Mouse (Mus musculus) frontal cortex, adult 2 months (tissue): ENCODE data around the gene R3hdml. TPM values are rescaled to one million over a fixed set of nuclear protein-coding genes. Genes with fewer than 3 reads are reported as not detected.

ENCODE experiments used
- DNase-seq, 2 experiments: peaks; one replicate each; pipeline ENCODE4 v3.0.0; 2022; ENCODE audit warnings: low spot score in 1 of 2; ENCODE audit errors: extremely low spot score in 1 of 2
- polyA plus RNA-seq: library from polyadenylated mRNA; depleted of rRNA; stranded (reverse); fragments of >200 nt; gene quantifications from 2 replicates; pipeline ENCODE4 v1.2.3, GENCODE M21; 2012

R3hdml gene
- polyA plus RNA-seq, 1 experiment = 0.08 TPM

DNA sequence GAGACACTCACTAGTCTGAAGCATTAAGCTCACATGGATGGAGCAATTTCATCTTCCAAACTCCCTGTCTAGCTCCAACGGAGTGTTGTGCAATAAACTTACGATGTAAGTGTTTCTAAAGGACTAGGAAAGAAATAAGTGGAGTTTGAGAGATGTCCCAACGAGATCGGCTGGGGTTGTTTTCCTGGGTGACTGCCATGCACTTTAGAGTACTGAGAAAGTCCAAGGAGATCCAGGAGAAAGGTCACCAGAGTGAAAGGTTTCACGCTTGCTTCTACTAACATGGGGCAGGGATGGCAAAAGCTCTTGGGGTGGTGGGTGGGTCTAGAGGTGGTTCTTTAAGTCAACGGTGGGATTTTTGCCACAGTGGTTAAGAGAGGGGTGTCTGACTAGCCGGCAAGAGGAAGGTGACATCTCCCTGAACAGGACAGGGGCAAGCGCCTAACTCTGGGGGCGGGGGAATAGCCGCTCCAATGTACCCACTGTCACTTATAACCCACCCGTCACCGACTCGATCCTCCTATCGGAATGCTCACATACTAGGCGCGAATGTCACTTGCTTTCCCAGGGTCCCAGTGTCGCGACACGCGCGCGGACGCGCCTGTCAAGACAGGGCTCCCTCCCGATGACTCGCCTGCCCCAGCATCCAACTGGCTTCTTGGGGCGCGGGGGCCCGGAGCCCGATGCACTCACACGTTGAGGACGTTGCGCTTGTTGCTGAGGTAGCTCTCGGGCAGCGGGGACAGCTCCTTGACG lies 20.2 kb upstream of the R3hdml start:
- no peak for DNase-seq

DNA sequence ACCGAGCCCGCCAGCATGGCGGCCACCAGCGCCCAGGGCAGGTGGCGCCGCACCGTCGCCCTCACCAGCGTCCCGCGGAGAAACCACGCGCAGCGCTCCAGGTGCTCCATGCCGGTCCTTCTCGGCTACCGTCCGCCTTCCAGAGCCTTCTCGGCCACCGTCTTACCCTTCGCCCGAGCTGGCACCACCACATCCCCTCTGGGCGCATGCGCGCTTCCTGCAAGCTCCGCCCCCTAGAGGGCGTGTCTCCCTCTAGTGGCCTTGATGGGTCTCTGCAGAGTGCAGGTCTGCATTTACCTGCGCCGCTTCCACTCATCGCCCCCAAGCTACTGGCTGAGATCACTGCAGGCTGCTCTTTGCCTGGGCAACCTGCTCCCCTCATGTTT lies 19.7 kb upstream of the R3hdml start, which contains the start of gene Fitm2:
Fitm2 (minus strand) TSS at position 164 of the 386 bp plus-strand sequence.
- peak; percentile 88 to 99 for DNase-seq

DNA sequence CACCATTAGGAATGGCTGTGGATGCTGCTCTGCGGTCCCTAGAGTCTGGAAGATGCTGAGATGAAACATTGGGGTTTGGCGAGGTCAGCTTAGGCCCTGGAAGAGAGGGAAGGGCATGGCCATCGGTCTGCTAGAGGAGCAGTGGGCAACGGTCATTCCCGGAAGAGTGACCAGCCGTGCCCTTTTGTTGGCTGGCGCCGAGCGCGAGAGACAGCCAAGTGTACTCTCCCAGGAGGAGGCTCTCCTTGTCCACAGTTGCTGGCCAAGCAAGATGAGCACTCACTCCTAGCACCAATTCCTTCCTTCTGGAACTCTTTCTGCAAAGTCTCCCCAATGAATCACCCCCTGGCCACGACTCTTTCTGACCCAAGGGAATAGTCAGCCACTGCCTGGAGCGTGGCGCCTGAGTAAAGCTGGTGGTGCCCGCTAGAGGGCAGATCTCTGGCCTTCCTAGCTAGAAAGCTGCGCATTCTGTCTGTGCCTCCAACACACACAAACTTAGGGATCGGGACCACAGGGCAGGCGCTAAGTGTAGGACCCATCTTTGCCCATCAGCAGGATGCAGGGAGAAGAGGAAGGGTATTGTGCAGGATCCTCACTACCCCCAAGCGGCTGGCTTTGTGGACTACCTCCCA lies 11.8 kb upstream of the R3hdml start:
- no peak for DNase-seq

DNA sequence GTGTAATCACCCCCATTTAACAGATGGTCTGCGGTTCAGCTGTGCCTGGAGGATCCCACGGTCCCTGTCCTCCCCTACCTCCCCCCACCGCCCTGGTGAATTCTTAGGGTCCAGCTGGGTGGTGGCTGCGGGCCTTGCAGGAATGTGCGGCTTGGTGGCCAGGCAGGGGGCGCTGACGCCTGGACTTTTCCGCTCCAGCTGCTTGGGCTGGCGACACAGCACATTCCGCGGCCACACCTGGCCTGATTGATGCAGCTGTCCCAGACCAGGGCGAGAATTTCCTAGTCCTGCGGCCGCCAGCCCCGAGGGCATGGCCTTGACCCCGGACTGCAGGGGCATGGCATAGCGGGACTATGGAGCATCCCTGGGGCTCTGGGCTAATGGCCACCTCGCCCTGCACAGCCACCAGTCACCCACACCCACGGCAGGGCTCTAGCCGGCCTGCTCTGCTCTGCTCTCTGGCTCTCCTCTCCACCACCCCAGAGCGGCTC lies 10.5 kb upstream of the R3hdml start:
- no peak for DNase-seq

DNA sequence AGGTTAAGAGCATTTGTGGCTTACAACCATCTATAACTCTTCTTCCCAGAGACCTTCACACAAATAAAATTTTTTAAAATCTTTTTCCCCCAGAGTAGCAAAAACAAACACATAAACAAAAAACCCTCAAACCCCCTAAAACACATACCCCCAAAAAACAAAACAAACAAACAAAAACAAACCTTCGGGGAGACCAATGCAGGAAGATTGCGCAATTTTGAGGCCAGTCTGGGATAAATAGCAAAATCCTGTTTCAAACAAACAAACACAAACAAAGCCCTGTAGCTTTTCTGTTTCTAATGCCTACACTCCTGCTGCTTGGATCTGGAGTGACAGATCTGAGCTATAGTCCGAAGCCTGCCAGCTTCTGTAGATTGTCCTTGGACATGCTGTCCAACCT lies 4.8 kb upstream of the R3hdml start:
- DNase-seq = no peak

DNA sequence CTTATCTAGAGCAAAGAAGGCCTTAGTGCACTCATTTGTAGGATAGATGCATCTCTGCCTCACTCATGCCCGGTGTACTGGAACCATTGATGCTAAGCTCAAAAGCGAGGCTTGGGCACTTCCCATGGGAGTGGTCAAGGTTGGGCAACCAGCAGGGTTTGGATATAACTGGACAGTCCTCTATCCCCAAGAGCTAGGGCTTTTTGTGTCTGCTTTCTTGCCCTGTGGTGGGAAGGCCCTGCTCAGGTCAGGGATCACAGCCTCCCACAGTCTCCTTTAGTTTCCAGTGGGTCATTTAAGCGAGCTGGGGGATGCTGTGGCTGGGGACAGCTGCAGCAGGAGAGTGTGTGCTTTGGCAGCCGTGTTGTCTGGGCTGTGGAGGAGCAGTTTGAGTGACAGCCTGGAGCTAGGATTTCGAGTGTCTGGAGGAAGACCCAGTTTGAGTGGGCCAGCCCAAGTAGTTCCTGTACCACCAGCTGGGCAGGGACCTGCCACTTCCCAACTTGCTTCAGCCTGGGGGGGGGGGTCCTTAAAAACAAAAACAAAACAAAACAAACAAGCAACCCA lies 2.3 kb upstream of the R3hdml start:
- no peak for DNase-seq

DNA sequence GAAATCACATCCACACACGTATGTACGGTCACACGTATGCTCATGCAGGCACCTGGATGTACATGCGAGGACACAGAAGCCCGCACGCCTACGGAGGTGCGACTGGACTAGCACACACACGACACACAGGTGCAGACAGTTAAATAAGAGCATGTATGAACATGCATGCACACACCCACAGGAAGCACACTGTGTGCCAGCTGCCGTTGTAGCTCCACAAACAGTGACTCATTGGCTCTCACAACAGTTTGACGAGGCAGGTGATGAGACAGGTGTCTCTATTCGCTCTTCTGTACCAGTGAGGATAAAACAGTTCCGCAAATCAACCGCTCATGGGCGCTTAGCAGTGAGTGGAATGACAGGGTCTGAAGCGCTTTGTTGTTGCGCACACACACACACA lies 1.5 kb upstream of the R3hdml start:
- DNase-seq = no peak

DNA sequence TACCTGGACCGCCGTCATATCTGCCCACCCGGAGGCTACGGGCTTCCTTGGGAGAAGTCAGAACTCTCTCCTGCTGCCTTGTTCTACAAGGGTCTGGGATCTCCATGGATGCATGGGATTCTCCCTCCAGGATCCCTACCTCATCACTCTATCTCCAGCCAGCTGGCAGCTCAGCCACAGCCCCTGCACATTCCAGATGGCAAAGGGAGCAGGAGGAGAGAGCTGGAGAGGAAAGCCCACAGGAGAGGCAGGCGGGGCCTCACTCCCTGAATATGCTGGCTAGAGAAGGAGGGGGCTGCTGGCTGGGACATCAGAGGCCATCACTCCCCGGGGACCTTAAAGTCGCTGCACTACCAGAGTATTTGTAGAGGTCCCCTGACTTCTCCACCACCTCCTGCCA lies 767 bp upstream of the R3hdml start:
- peak in 1 of 2 experiments; percentile 10 for DNase-seq

DNA sequence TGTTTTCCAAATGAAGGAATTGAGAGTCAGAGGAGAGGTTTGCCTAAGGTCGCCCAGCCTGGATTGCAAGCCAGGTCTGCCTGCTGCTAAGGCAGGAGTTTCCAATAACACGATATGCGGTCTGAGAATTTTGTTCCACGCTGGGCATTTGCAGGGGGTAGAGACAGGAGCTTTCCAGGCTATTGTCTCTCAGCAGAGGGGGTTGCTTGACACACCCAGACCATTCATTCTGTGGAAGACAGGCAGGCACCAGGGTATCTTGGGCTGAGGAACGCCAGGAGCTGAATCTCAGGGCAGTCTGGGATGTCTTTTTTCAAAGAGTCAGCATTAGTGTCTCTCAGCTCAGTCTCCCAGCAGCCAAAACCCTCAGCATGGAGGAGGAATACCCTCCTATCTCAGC lies 913 bp downstream of the R3hdml start:
- no peak for DNase-seq

DNA sequence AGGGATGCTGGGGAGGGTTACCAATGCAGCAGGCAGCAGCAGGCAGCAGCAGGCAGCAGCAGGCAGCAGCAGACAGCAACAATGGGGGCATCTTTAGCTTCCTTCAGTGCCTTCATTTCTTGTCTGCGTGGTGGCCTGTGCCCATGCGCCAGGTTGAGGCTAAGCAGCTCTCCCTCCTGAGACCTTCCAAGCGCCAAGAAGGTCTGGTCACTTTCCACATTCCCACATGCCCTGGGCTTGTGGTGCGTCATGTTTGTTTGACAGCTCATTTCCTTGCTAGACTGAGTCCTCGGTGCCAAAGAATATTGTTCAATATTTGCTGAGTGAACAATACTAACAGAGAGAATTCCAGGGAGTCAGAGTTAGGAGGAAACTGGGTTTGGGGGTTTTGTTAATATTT lies 1.9 kb downstream of the R3hdml start:
- DNase-seq = no peak

DNA sequence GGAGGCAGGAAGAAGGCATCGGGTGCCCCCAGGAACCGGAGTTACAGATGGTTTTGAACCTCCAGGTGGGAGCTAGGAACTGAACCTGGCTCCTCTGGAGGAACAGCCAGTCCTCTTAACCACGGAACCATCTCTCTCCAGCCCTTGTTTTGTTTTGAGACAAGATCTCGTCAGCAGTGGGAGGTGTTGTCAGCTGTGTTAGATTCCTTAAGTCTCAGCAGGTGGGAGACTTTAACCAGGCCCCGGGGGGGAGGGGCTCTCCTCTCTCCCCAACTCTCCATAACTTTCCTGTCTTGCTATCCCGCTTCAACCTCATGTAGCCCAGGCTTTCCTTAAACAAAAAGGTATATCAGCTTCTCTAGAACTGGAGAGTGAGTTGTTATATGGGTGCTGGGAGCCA lies 2.3 kb downstream of the R3hdml start:
- no peak for DNase-seq

DNA sequence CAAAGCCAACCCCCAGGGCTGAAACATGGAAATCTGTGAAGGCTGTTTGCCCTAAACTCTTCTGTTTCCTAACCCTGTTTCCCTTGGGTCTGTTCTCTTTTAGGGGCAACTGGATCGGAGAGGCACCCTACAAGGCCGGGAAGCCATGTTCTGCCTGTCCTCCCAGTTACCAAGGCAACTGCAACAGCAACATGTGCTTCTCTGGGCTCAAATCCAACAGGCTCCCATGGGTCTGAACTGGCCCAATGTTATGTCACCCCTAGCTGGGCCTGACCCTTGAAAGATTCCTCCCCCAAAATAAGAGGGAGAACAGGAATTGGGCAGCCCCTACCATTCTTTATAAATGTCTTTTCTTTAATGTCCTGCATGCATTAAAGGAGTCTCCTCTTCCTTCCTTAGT lies 10.1 kb downstream of the R3hdml start:
- DNase-seq = no peak

DNA sequence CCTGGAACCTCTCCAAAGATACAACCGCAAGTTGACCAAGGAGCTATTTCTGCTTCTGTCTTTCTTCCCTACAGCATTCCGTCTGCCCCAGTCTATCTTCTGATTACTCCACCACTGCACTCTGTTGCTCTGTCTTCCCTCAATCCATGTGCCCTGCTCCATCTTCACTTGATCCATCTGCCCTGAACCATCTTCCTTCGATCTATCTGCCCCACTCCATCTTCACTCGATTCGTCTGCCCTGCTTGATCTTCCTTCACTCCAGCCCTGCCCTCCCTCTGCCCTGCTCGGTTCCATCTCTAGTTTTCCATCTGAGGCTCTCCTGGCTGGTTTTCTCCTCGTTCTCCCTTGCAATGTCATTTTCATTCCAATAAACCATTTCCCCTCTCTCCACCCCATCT lies 11.1 kb downstream of the R3hdml start:
- no peak for DNase-seq

DNA sequence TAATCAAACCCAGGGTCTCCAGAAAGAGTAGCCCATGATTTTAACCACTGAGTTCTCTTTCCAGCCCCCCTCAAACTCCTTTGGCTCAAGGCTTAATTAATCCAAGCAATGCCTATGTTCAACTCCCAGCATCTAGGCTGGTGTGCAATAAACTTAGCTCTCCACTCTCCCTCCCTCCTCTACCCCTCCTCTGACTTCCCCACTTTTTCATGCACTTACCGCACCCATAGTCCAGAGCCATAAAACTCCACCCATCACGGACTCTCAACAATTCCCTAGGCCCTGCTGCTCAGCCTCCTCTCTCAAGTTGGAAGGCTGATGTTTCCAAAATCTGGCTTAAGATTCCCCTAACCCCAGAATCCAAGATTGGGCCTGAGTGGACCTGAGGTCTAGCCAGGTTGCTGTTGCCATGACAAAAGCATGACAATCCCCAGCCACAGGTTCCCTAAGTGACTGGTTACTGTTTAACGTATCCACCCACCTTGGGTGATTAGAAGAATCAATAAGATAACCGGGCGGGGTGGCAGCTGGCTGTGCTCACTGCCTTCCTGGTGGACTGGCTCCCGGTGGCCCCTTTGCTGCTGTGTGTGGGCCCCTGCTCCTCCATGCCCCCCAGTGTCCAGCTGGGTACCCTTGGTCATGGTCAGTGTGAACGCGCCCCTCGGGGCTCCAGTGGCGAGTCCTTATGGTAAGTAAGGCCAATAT lies 14.3 kb downstream of the R3hdml start, which contains the start of gene Hnf4a:
Hnf4a (plus strand) TSS at position 509 of the 705 bp plus-strand sequence.
- no peak for DNase-seq

DNA sequence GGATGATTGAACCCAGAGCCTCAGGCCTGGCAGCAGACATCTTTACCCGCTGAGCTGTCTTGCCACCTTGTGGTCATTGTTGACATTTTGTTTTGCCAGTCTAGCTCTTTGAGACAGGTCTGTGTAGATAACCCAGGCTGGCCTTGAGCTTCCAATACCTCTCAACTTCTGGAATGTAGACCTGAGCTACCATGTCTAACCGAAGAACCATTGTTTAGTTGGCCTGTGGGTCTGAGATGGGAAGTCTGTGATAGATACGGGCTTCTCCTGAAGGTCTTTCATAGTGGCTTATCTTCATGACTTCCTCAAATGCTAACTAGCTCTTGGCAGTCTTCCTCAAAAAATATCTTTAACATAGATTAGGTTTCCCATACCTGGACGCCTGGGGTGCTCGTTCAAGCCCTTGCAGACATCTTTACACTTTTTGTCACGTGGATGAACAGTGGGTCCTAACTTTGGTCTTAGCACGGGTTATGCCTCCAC lies 33.7 kb downstream of the R3hdml start:
- no peak for DNase-seq

DNA sequence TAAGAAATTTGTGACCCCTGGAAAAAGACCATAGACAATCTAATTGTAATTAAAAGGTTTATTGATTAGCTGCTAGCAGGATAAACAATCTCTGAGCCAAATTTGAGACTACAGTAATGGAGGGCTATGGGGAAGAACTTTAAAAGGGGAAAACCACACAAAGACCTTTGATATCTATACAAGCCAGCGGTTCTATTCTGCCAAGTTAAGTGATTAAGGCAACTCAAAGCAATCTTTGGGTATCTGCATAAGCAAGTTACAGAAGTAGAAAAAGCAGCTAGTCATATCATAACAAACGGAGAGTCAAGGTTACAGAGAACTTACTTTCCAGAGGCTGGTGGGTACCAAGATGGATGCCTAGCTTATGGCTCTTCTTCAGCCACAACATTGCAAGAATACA lies 35.4 kb downstream of the R3hdml start:
- no peak for DNase-seq

DNA sequence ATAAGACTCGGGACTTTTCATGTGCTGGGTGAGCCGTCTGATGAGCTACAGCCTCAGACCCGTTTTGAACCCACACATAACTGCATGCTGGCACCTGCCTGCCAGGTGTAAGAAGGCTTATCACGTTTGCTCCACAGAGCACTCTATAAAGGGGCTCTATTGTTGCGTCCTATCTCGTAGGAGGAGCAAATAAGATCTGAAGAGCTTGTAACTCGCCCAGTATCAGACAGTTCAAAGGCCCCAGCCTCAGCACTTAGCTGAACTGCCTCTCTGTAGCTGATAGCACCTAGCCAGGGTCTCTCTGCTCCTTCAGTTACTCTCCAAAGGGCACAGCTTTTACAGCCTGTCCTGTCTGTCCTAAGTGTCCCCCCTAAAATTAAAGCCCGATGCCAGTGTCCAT lies 38.3 kb downstream of the R3hdml start:
- no peak for DNase-seq

DNA sequence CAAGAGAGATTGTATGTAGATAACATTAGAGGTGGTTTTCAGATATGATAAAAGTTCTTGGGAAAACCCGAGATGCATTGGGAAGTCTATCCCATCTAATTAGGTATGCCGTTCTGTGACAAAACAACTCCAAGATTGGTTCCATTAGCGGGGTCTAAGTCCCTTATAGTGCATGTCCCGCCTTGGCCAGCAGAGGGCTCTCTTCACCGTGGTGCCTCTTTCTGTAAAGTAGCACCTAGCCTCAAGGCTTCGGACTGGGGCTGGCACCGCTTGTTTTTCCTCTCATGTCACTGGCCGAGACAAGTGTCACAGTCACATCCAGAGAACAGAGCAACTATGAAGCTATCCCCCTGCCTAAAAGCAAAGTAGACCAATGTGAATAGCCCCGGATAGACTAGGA lies 39.8 kb downstream of the R3hdml start:
- peak; percentile 14 to 89 for DNase-seq

DNA sequence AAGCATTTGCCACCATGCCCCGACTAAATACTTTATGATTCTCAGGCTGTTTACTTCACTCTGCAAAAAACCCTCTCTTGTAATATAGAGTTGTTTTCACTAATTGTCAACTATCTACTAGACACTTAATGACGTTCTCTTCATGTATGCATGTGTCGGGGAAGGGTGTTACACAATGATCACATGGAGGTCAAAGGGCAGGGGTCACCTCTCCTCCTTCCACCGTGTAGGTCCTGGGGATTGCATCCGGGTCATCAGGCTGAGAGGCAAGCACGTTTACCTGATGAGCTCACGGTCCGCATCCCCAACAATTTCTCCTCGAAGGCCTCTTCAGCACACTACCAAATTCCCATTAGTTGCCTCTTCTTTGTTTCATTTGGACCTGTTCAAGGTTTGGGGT lies 41.1 kb downstream of the R3hdml start:
- no peak for DNase-seq

DNA sequence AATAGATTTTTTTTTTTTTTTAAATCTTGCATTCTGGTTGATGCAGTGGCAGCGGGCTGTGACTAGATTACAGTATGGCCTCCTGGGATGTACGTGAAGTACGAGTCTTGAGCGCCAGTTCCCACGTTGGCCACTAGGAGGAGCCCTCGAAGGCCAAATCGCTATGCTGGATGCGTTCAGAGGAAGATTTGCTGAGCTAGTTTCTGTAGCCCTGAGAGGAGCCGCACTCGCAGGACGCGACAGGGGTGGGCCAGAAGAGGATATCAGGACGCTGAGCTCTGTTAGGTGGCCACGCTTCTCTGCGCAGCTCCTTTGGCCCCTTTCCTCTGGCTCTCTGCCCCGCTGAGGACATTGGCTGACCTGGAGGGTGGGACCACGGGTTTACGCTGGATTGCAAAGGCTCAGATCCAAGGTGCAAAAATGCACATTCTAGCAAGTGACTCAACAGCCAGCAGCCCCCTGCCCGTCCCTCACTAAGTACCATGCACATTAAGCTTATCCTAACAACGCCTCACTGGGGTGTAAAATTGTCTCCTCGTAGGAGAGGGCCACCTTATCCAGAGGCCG lies 42.9 kb downstream of the R3hdml start:
- peak; percentile 82 to 97 for DNase-seq

DNA sequence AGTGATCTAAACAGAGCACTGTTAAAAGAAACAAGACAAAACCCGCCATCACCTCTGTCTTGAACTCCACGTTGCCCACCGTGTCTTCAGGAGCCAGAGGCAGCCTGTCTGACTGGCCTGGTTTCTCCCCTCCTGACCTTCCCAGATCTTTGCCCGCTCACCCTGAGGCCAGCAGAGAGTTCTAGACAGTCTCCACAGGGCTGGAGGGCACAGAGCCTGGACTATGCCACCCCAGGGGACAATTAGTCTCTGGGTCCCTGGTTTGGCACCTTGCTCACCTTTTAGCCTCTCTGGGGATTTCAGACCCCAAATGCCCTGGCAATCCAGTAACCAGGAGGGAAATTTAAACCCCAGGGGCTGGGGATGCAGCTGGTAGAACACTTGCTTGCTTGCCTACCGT lies 45.3 kb downstream of the R3hdml start:
- DNase-seq = no peak
